Mouse (Mus musculus): ENCODE data around the gene Disp1. TPM values are rescaled to one million over a fixed set of nuclear protein-coding genes. Genes with fewer than 3 reads are reported as not detected.
A peak's percentile ranks its signal among the peaks of the same experiment; 100 is the strongest.

The Disp1 gene
- polyA plus RNA-seq (2014; fragmentation: Nextera tagmentation; extraction: Ambion mirVana) = 10.6 and 12.3 TPM in 2 replicates

DNA sequence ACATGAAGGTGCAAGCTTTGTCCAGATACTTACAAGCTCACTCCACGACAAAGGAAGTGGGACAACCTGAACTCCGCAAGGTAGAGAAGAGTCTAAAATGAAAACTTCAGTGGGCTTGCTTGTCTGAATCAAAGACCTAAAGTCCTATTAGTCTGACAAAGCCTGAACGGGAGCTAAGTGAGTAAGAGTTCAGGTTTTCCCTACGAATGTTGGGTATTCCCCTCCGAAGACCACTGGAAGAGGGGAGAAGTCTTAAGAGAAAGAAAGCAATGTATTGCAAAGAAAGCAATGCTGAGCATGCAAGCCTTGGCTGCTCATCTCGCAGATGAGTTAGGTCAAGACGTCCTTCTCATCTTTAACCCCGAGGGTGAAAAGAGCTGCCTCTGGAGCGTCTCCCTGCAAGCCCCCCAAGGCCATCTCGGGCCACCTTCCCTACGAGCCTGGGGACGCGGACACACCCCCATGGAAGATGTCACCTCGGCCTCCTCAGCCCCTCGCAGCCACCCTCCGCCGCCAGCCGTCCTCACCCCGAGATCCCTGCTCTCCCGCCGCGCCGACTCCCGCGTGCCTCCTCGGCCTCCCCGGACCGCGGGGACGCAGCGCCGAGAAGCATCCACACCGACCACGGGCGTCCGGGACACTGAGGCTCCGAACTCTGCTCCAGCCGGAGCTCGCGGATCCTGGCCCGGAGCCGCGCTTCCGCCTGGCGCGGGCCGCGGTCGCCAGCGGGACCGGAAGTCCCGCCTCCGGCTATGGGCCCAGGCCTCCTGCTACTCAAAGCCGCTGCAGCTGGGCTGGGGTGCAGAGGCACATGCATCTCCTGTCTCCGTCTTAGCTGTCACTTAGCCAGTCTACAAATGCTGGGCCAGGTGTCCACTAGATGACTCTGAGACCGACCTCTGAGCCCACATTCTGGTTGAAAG lies at the start of gene Disp1:
Gene Disp1, minus strand, starts transcription at position 727 of the 923 bp plus-strand sequence.
- Histone ChIP-seq H3K9ac (replicated peaks; ENCODE audit: low read depth, low read length) (peak within 1 kb of the TSS; percentile 77), H3K36me3 (ENCODE audit: control insufficient read depth, insufficient read depth, low read length) (no peaks in the 10 kb centered on the region), H3K4me2 (replicated peaks; ENCODE audit: low read depth, low read length) (peak within 1 kb of the TSS; percentile 68), H3K4me1 (ENCODE audit: control insufficient read depth, insufficient read depth, low read length) (peaks cover 5% of the 10 kb centered on the region; the same call in 1 of the 2 replicates), H3K27me3 (ENCODE audit: control insufficient read depth, insufficient read depth, low read length) (no peaks in the 10 kb centered on the region), H3K27ac (ENCODE audit: low read length) (peak within 1 kb of the TSS; percentile 35; the same call in 1 of the 2 replicates), H3K9me3 (ENCODE audit: control insufficient read depth, low read depth, low read length) (no peaks in the 10 kb centered on the region), H3K4me3 (ENCODE audit: low read depth, low read length) (peak within 1 kb of the TSS; percentile 68)
- 1% methylated on average over 56 of the region's 56 CpGs for WGBS
- ATAC-seq (ENCODE audit: insufficient number of reproducible peaks, insufficient read depth, low FRiP score, low read depth) = peak; percentile 85

DNA sequence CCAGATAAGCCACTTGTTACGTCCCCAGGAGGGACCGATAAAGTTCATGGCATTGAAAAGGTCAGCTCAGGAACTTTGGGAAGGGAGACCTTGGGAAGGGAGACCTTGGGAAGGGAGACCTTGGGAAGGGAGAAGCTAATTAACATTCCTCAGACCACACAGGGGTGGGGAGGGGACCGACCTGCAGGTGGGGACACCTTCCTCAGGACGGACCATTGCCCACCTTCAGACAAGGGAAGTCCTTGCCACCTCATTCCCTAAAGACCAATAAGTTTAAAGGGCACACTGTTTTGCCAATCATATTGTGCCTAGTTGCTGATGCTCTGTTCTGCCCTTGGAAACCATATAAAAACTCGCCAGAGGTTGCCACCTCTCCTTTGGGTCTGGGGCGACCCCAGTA lies 46.3 kb upstream of the Disp1 start:
- no peak overlapping the region for H3K9ac ChIP-seq (replicated peaks; ENCODE audit: low read depth, low read length)
- WGBS = 66% methylated on average over 6 of the region's 6 CpGs

DNA sequence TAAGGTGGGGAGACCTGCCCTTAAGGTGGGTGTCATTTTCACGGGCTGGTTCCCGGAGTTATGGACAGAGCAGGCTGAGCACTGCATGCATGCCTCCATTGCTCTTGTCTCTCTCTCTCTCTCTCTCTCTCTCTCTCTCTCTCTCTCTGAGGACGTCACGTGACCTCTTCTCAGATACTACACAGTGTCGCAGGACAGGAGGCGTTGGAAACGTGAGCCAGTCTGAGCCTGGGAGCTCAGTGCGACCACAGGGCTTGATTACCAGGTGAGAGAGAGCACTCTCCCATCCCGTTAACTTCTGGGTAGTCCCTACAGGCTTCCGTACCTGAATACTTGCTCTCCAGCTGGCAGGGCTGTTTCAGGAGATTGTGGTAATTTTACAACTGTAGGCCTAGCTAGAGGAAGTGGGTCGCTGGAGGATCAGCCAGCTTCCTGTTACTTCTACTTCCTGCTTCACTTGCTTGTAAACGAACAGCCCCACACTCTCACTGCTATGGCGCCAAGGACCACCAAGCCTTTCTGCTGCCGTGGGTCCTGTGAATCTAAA lies 44.7 kb upstream of the Disp1 start:
- Histone ChIP-seq H3K4me2 (replicated peaks; ENCODE audit: low read depth, low read length) (no peak overlapping the region), H3K4me3 (ENCODE audit: low read depth, low read length) (no peak overlapping the region), H3K27ac (ENCODE audit: low read length) (no peak overlapping the region), H3K9me3 (ENCODE audit: control insufficient read depth, low read depth, low read length) (no peaks in the 10 kb centered on the region), H3K27me3 (ENCODE audit: control insufficient read depth, insufficient read depth, low read length) (no peaks in the 10 kb centered on the region), H3K9ac (replicated peaks; ENCODE audit: low read depth, low read length) (no peak overlapping the region), H3K36me3 (ENCODE audit: control insufficient read depth, insufficient read depth, low read length) (no peaks in the 10 kb centered on the region), H3K4me1 (ENCODE audit: control insufficient read depth, insufficient read depth, low read length) (no peaks in the 10 kb centered on the region)
- WGBS = 62% methylated on average over 14 of the region's 14 CpGs
- no peak for ATAC-seq (ENCODE audit: insufficient number of reproducible peaks, insufficient read depth, low FRiP score, low read depth)

More for the DNA sequence above, 46.3 kb upstream of the Disp1 start:
- no peak overlapping the region for H3K4me2 ChIP-seq (replicated peaks; ENCODE audit: low read depth, low read length)
- H3K9me3 ChIP-seq (ENCODE audit: control insufficient read depth, low read depth, low read length) = no peaks in the 10 kb centered on the region
- H3K27ac ChIP-seq (ENCODE audit: low read length) = no peak overlapping the region
- ATAC-seq (ENCODE audit: insufficient number of reproducible peaks, insufficient read depth, low FRiP score, low read depth) = no peak
- H3K4me1 ChIP-seq (ENCODE audit: control insufficient read depth, insufficient read depth, low read length) = no peaks in the 10 kb centered on the region
- H3K4me3 ChIP-seq (ENCODE audit: low read depth, low read length) = no peak overlapping the region
- H3K36me3 ChIP-seq (ENCODE audit: control insufficient read depth, insufficient read depth, low read length) = no peaks in the 10 kb centered on the region
- no peaks in the 10 kb centered on the region for H3K27me3 ChIP-seq (ENCODE audit: control insufficient read depth, insufficient read depth, low read length)

DNA sequence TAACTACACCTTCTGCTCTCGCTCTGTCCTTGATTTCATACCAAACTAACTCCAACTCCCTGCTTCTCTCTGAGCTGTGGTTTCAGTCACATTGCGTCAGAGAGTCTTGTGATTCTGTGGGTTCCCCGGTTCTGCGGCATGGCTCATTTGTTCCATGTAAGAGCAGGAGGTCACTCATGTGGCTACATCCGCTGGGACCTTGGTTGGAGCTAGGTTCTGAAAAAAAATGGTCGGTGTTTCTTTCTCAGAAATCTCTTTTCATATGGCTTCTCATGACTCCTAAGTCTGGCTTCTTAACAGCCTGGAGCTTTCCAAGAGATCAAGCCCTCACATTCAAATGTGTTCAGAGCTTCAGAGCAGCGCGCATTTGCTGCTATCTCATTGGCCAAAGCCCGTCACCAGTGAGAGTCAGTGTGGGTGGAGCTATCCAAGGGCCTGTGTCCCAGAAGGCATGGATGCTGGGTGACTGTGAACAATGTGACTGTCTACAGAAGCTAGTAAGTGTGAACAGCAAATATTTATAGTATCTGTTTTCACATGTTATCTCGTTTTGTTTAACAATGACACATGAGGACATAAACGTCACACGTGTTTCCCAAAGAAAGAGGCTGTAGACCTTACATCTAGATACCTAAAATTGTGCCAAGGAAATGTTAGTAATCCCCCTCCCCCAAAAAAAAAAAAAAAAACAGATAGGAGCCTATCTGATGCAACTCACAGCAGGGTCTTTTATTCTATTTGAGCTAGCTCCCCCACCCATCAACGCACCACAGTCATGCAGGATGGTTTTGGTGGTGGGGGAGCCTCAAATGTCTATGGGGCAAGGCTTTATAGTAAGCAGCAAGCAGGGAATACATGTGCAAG lies 43.1 kb upstream of the Disp1 start:
- no peak overlapping the region for H3K9ac ChIP-seq (replicated peaks; ENCODE audit: low read depth, low read length)

DNA sequence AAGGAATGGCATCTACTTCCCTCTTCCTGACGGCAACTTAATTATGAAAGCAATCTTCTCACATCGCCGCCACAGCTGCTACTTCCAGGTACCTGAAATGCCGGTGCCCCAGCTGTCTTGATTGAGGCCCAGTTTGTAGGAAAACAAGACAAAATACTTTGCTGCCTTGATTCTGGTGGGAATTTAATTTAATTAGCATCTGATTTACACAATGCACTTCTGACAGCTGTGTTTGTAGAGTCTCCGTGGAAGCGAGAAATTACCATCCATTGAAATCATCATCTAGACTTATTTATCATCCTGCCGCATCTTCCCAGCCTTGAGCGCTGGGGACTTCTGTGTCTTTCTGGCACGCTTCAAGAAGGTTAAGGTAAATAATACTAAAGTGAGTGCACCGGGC lies 31.3 kb upstream of the Disp1 start:
- H3K9me3 ChIP-seq (ENCODE audit: control insufficient read depth, low read depth, low read length) = no peaks in the 10 kb centered on the region
- no peak overlapping the region for H3K4me2 ChIP-seq (replicated peaks; ENCODE audit: low read depth, low read length)
- H3K36me3 ChIP-seq (ENCODE audit: control insufficient read depth, insufficient read depth, low read length) = no peaks in the 10 kb centered on the region
- no peaks in the 10 kb centered on the region for H3K27me3 ChIP-seq (ENCODE audit: control insufficient read depth, insufficient read depth, low read length)
- H3K4me3 ChIP-seq (ENCODE audit: low read depth, low read length) = no peak overlapping the region
- no peak for ATAC-seq (ENCODE audit: insufficient number of reproducible peaks, insufficient read depth, low FRiP score, low read depth)
- H3K4me1 ChIP-seq (ENCODE audit: control insufficient read depth, insufficient read depth, low read length) = no peaks in the 10 kb centered on the region
- WGBS = 43% methylated on average over 10 of the region's 10 CpGs
- H3K9ac ChIP-seq (replicated peaks; ENCODE audit: low read depth, low read length) = no peak overlapping the region
- H3K27ac ChIP-seq (ENCODE audit: low read length) = no peak overlapping the region

More for the DNA sequence above, 43.1 kb upstream of the Disp1 start:
- Histone ChIP-seq H3K4me2 (replicated peaks; ENCODE audit: low read depth, low read length) (no peak overlapping the region), H3K4me1 (ENCODE audit: control insufficient read depth, insufficient read depth, low read length) (no peaks in the 10 kb centered on the region), H3K27me3 (ENCODE audit: control insufficient read depth, insufficient read depth, low read length) (no peaks in the 10 kb centered on the region), H3K36me3 (ENCODE audit: control insufficient read depth, insufficient read depth, low read length) (no peaks in the 10 kb centered on the region), H3K9me3 (ENCODE audit: control insufficient read depth, low read depth, low read length) (no peaks in the 10 kb centered on the region), H3K4me3 (ENCODE audit: low read depth, low read length) (no peak overlapping the region), H3K27ac (ENCODE audit: low read length) (no peak overlapping the region)
- WGBS = 67% methylated on average over 13 of the region's 13 CpGs
- ATAC-seq (ENCODE audit: insufficient number of reproducible peaks, insufficient read depth, low FRiP score, low read depth) = 0 out of 2 replicates have a peak, but pooled peaks have one; percentile 56

DNA sequence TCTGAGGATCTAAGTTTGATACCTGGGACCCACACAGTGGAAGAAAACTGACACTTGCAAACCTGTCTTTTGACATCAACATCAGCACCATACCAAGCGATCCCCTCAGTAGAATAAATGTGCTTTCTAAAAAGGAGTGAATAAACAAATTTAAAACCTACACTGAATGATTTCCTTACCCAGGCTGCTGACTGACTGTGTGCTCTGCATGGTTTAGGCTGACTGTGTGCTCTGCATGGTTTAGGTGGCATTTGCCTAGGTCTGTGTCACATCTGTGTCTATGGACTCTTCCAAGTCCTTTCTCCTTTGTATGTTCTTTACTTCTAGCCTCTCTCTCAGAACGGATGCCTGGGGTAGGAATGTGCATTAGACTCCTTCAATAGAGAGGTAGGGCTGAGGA lies 30.5 kb upstream of the Disp1 start:
- Histone ChIP-seq H3K4me1 (ENCODE audit: control insufficient read depth, insufficient read depth, low read length) (no peaks in the 10 kb centered on the region), H3K4me2 (replicated peaks; ENCODE audit: low read depth, low read length) (no peak overlapping the region), H3K9ac (replicated peaks; ENCODE audit: low read depth, low read length) (no peak overlapping the region), H3K27me3 (ENCODE audit: control insufficient read depth, insufficient read depth, low read length) (no peaks in the 10 kb centered on the region), H3K36me3 (ENCODE audit: control insufficient read depth, insufficient read depth, low read length) (no peaks in the 10 kb centered on the region), H3K4me3 (ENCODE audit: low read depth, low read length) (no peak overlapping the region), H3K27ac (ENCODE audit: low read length) (no peak overlapping the region), H3K9me3 (ENCODE audit: control insufficient read depth, low read depth, low read length) (no peaks in the 10 kb centered on the region)
- no peak for ATAC-seq (ENCODE audit: insufficient number of reproducible peaks, insufficient read depth, low FRiP score, low read depth)
- 73% methylated on average over 2 of the region's 2 CpGs for WGBS

DNA sequence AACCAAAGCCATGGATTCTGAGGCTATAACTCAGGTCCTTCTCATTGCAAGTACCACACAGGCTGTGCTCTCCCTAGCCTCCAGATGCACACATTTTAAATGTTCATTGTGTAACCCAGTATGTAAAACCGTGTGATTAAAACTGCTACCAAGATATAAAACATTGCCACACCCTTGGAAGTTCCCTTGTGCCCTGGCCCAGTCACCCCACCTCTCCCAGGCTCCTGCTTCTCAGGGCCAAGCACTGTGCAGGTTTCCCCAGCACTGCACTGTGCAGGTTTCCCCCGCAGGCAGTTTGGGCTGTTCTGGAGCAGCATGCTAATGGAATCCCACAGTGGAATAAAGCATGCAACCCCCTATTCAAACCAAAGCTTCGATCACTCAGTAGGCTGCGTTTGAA lies 29.3 kb upstream of the Disp1 start:
- Histone ChIP-seq H3K27me3 (ENCODE audit: control insufficient read depth, insufficient read depth, low read length) (no peaks in the 10 kb centered on the region), H3K36me3 (ENCODE audit: control insufficient read depth, insufficient read depth, low read length) (no peaks in the 10 kb centered on the region), H3K4me1 (ENCODE audit: control insufficient read depth, insufficient read depth, low read length) (no peaks in the 10 kb centered on the region), H3K27ac (ENCODE audit: low read length) (no peak overlapping the region), H3K9ac (replicated peaks; ENCODE audit: low read depth, low read length) (no peak overlapping the region), H3K4me2 (replicated peaks; ENCODE audit: low read depth, low read length) (no peak overlapping the region), H3K4me3 (ENCODE audit: low read depth, low read length) (no peak overlapping the region), H3K9me3 (ENCODE audit: control insufficient read depth, low read depth, low read length) (no peaks in the 10 kb centered on the region)
- 62% methylated on average over 4 of the region's 4 CpGs for WGBS
- no peak for ATAC-seq (ENCODE audit: insufficient number of reproducible peaks, insufficient read depth, low FRiP score, low read depth)

DNA sequence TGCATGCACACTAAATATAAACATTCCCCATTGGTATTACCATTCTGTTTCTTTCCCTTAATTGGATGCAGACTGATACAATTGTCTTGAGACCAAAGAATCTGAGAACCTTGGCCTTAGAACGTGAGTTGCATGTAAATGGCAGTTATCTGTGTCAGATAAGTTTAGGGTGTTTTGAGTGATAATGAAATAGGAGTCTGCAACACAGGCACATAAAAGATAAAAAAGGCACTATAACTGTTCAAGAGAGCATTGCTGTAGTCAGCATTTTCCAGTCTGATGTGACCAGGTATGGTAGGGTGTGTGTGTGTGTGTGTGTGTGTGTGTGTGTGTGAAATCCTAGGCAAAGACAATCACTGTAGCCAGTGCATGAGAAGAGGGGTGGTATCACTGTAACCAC lies 26.8 kb upstream of the Disp1 start:
- Histone ChIP-seq H3K4me1 (ENCODE audit: control insufficient read depth, insufficient read depth, low read length) (no peaks in the 10 kb centered on the region), H3K9ac (replicated peaks; ENCODE audit: low read depth, low read length) (no peak overlapping the region), H3K4me3 (ENCODE audit: low read depth, low read length) (no peak overlapping the region), H3K4me2 (replicated peaks; ENCODE audit: low read depth, low read length) (no peak overlapping the region), H3K27me3 (ENCODE audit: control insufficient read depth, insufficient read depth, low read length) (no peaks in the 10 kb centered on the region), H3K36me3 (ENCODE audit: control insufficient read depth, insufficient read depth, low read length) (no peaks in the 10 kb centered on the region), H3K9me3 (ENCODE audit: control insufficient read depth, low read depth, low read length) (no peaks in the 10 kb centered on the region; the same call in 1 of the 2 replicates), H3K27ac (ENCODE audit: low read length) (no peak overlapping the region)
- 41% methylated on average over 1 of the region's 1 CpGs for WGBS
- no peak for ATAC-seq (ENCODE audit: insufficient number of reproducible peaks, insufficient read depth, low FRiP score, low read depth)
